Mouse (Mus musculus) right cerebral cortex, postnatal 36 days (tissue): ENCODE data around the gene Smim10l1.
A peak's percentile ranks its signal among the peaks of the same experiment; 100 is the strongest.

ENCODE experiments used
- DNase-seq, 2 experiments: peaks; one replicate each; pipeline ENCODE4 v3.0.0; 2022; ENCODE audit warnings: low spot score in 2 of 2, mixed read lengths in 1 of 2

The Smim10l1 gene

DNA sequence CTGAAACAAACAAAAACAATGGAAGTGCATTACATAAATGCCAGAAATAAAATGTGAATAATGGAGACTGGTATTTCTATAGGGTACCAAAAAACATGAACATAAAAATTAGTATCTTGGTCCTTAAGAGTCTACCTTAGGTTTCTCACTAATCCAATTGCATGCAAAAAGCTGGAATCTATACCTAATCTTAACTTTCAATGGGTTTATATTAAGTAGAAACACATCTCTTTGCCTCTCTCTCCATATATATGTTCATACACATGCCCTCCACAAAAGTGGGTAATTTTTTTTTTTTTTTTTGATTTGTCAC is at the start of gene Smim10l1:
Gene Smim10l1, plus strand, starts transcription at position 301 of the 313 bp plus-strand sequence.
- DNase-seq, result no peak

DNA sequence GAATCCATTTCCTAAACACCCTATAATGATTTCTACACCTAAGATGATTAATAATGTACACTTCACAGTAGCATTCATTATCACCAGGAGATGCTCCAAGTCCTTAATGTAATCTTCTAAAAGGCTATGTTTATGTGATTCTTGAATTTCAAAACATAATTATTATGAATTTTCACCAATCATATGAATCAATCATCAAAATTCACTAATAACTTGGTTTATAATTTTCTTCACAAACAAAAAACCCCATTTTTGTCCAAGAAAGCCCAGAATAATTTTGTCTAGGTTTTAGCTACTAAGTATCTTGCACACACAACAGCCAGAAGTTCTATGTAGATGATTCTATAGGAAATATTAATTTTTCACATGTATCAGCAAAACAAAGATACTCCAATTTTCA is 49.0 kb upstream of the Smim10l1 start, which contains the start of gene Tas2r140:
Gene Tas2r140, minus strand, starts transcription at position 101 of the 400 bp plus-strand sequence.
- DNase-seq, result no peak

DNA sequence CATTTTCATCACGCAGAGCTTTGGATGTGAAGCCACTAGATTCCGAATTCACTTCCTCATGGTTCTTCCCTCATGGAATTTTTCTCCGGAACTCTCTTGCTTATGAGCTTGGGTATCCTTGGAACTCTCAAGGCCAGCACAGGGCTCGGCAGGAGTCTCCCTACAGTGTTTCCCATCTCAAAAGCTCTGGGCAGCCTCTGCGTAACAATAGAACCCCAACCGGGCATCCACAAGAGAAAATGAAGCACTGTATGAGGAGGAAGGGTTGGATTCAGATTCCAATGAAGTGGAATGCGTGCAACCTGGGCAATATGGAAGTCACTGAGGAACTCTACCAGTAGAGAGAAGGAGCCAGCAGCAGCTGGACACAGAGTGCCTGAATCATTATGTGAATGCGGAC is 12.5 kb upstream of the Smim10l1 start:
- DNase-seq, result no peak

DNA sequence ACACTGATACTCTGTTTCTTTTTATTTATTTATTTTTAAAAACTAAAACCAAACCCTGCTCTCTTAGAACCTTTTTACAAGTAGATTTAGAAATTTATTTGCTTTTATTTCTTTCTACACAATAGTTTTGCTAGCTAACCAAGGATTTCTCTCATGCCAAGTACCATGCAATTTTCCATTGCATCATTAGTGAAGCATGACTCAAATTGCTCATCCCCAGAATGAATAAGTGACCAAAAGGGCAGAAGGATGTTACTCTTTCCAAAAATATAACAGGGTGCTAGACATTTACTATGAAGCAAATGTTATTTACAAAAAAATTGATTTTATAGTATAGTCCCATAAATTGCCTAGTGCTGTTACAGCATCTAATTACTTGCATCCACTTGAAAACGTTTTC is 2.3 kb upstream of the Smim10l1 start:
- DNase-seq, result no peak

DNA sequence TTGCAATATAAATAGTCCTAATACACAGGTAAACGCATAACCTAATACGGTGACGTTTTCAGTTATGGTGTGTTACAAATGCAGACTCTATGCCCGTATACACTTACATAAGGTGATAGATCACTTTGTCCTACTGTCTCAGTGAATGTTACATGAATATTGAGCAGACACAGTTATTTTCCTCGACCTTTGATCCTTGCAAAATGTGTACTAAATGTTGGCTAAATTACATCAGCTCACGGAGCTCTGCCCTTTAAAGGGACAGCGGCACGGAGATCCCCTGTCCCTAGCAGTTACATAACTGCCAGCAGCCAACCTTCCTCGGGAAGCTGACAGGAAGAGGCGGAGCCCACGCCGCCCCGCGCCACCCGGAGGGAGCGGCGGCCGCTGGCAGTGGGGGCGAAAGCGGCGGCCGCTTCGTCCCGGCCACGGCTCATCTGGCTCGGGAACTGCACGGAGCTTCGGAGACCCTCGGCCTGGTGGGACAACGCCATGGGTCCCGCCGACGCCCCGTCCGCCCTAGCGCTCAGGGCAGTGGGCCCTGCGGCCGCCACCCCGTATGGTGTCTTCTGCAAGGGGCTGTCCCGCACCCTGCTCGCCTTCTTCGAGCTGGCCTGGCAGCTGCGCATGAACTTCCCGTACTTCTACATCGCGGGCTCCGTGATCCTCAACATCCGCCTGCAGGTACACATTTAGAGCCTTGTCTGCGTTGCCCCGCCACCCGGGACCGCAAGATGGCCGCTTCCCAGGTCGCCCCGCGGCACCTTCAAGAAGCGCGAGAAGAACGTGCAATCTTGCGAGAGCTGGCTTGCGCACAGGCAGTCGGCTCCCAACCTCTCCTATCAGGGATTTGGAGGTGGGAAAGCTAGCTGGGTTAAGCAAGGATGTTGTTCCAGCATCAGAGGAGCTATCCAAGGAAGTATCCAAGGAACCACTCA is 482 bp downstream of the Smim10l1 start:
- DNase-seq, result peak; percentile 82 to 87
